ENCODE assay signal across 7 mouse cellular contexts in the genomic region with DNA sequence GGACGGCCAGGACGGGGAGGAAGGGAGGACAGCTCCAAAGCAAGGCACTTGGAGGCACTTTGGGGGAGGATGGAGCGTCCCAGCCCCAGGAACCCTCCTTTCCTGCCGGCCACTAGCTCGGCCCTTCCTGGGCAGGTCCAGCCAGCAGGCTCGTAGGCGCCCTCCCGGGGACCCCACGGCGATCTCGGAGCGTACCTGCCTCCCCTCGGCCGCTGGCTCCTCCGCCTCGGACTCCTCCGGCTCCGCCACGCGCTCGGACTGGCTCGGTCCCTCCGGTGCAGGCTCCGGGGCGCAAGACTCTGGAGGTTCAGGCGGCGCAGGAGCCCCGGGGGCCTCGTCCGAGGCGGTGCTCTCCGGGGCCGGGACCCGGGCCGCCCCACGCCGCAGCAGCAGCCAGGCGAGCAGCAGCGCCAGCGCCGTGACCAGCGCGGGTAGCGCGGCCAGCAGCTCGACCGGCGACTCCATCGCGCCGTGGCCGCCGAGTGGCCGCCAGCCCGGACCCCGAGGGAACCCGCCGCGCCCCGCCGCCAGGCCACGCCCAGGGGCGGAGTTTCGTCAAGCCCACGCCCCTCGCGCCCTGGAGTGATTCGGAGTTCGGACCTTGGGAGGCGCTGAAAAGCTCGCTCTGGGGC. TPM values are rescaled to one million over a fixed set of nuclear protein-coding genes. Genes with fewer than 3 reads are reported as not detected.
A peak's percentile ranks its signal among the peaks of the same experiment; 100 is the strongest.
DNase-seq lines count a peak whose midpoint lies in the region; ATAC-seq and TF ChIP-seq lines count a peak whose summit lies in the region.

A gene (minus strand): TSS at position 513 of the 632 bp plus-strand sequence.

- H3K4me2 ChIP-seq in hindbrain, postnatal 0 days (ENCODE audit: low read depth, low read length) = peak within 1 kb of the TSS; percentile 80
- H3K4me2 ChIP-seq in midbrain, embryonic 12.5 days (replicated peaks) = peak within 1 kb of the TSS; percentile 85

- peak within 1 kb of the TSS; percentile 68 for H3K4me3 ChIP-seq in hindbrain, postnatal 0 days (ENCODE audit: low read length)
- H3K4me3 ChIP-seq in limb, embryonic 10.5 days = peak within 1 kb of the TSS; percentile 81
- peak within 1 kb of the TSS; percentile 75 for H3K4me3 ChIP-seq in midbrain, embryonic 12.5 days

- H3K9ac ChIP-seq in hindbrain, postnatal 0 days (replicated peaks; ENCODE audit: low read length) = peak within 1 kb of the TSS; percentile 69
- peak within 1 kb of the TSS; percentile 84 for H3K9ac ChIP-seq in midbrain, embryonic 12.5 days (replicated peaks)

- TF ChIP-seq CTCF in hindbrain, postnatal 0 days (IDR thresholded peaks at IDR 0.05; ENCODE audit: low read depth) = no peak

- no peaks in the 10 kb centered on the region for H3K9me3 ChIP-seq in hindbrain, postnatal 0 days (ENCODE audit: low read length)
- no peaks in the 10 kb centered on the region for H3K9me3 ChIP-seq in limb, embryonic 10.5 days (replicated peaks)
- no peaks in the 10 kb centered on the region for H3K9me3 ChIP-seq in midbrain, embryonic 12.5 days

- peak; percentile 91 for DNase-seq in adrenal gland, adult 2 months
- peak; percentile 76 to 79 for DNase-seq in cerebellum, postnatal 14 days
- peak; percentile 88 for DNase-seq in gastrocnemius, postnatal 14 days
- peak; percentile 82 for DNase-seq in hindbrain, postnatal 0 days (ENCODE audit: low spot score)
- DNase-seq in limb, embryonic 10.5 days (ENCODE audit: low spot score) = peak; percentile 91
- DNase-seq in spleen, postnatal 36 days (ENCODE audit: low spot score in 2 of 2) = peak; percentile 45 to 57

- 1% methylated on average over 50 of the region's 71 CpGs for WGBS in hindbrain, postnatal 0 days
- under 1% methylated on average over 71 of the region's 71 CpGs for WGBS in limb, embryonic 10.5 days
- under 1% methylated on average over 64 of the region's 71 CpGs for WGBS in midbrain, embryonic 12.5 days

- H3K4me1 ChIP-seq in hindbrain, postnatal 0 days (ENCODE audit: insufficient read depth, low read length) = peaks cover 18% of the 10 kb centered on the region
- H3K4me1 ChIP-seq in limb, embryonic 10.5 days = peaks cover 46% of the 10 kb centered on the region
- peaks cover 44% of the 10 kb centered on the region for H3K4me1 ChIP-seq in midbrain, embryonic 12.5 days

- H3K36me3 ChIP-seq in hindbrain, postnatal 0 days (ENCODE audit: insufficient read depth, low read length) = no peaks in the 10 kb centered on the region
- H3K36me3 ChIP-seq in limb, embryonic 10.5 days = peaks cover 18% of the 10 kb centered on the region
- 0 out of 2 replicates have a peak, but pooled peaks cover 6% of the 10 kb centered on the region for H3K36me3 ChIP-seq in midbrain, embryonic 12.5 days

- peak within 1 kb of the TSS; percentile 76 for H3K27ac ChIP-seq in hindbrain, postnatal 0 days
- H3K27ac ChIP-seq in limb, embryonic 10.5 days = peak within 1 kb of the TSS; percentile 89
- peak within 1 kb of the TSS; percentile 67 for H3K27ac ChIP-seq in midbrain, embryonic 12.5 days (replicated peaks)

- no peaks in the 10 kb centered on the region for H3K27me3 ChIP-seq in hindbrain, postnatal 0 days (ENCODE audit: insufficient read depth, low read length)
- H3K27me3 ChIP-seq in limb, embryonic 10.5 days (ENCODE audit: low read depth, poor library complexity, severe bottlenecking) = no peaks in the 10 kb centered on the region
- H3K27me3 ChIP-seq in midbrain, embryonic 12.5 days = no peaks in the 10 kb centered on the region

- intact Hi-C loops in gastrocnemius, postnatal 14 days (cut with DNase I; ENCODE audit: low total_unique reads) = no loop called here

- ATAC-seq in hindbrain, postnatal 0 days = peak; percentile 59
- ATAC-seq in midbrain, embryonic 12.5 days (ENCODE audit: low FRiP score, low read depth) = peak; percentile 45

RNA-seq across cellular contexts. Expression of the gene that starts here (rescaled TPM):
- total RNA-seq in adrenal gland, adult 2 months (2021) = 10 to 100 TPM; 37.2 to 78.7 TPM
- polyA plus RNA-seq in adrenal gland, adult 2 months (2012; rRNA removed) = 282 and 392 TPM in 2 replicates
- total RNA-seq in gastrocnemius, postnatal 14 days (2021) = 10 to 100 TPM; 23.1 to 29.6 TPM
- 36.6 and 38.3 TPM in 2 replicates for total RNA-seq in hindbrain, postnatal 0 days (2014; rRNA removed)
- polyA plus RNA-seq in hindbrain, postnatal 0 days (2015; fragmentation: Nextera tagmentation; extraction: Ambion mirVana) = 41.9 and 50.2 TPM in 2 replicates
- 13.9 and 14.9 TPM in 2 replicates for polyA plus RNA-seq in limb, embryonic 10.5 days (2016; fragmentation: Nextera tagmentation; extraction: Ambion mirVana)
- polyA plus RNA-seq in midbrain, embryonic 12.5 days (2016; fragmentation: Nextera tagmentation; extraction: Ambion mirVana) = 44.2 and 45.2 TPM in 2 replicates

Comparison
In these comparisons a context has a peak if more than half of its experiments do, and no peak if none do; other contexts are left out.
1. Peak in every context shown above with its lines: DNase-seq, ATAC-seq, H3K4me3 ChIP-seq and H3K27ac ChIP-seq.